Mouse (Mus musculus) kidney, adult 2 months (tissue): ENCODE measurements around the gene Ptpn14. TPM values are rescaled to one million over a fixed set of nuclear protein-coding genes. Genes with fewer than 3 reads are reported as not detected.

Source experiments
- DNase-seq: peaks from one replicate; pipeline ENCODE4 v3.0.0; 2021
- H3K27ac ChIP-seq: fragments of 200-500 bp; 2 replicates; pipeline ENCODE4 v1.5.1; 2012; ENCODE audit warnings: low read depth, low read length, control low read depth, inconsistent platforms; ENCODE audit not compliant: insufficient read depth
- H3K27me3 ChIP-seq: fragments of 200-500 bp; replicated peaks from 2 replicates; pipeline ENCODE4 v1.6.1; 2012; ENCODE audit warnings: mild to moderate bottlenecking, moderate library complexity, low read length, inconsistent platforms; ENCODE audit not compliant: control insufficient read depth, insufficient read depth
- H3K36me3 ChIP-seq: fragments of 200-500 bp; 2 replicates; pipeline ENCODE4 v1.6.1; 2012; ENCODE audit warnings: mild to moderate bottlenecking, moderate library complexity, low read length, inconsistent platforms; ENCODE audit not compliant: control insufficient read depth, insufficient read depth
- H3K4me1 ChIP-seq: fragments of 200-500 bp; 2 replicates; pipeline ENCODE4 v1.6.1; 2011; ENCODE audit warnings: low read length; ENCODE audit not compliant: control insufficient read depth, insufficient read depth
- H3K4me3 ChIP-seq: fragments of 200-500 bp; 2 replicates; pipeline ENCODE4 v1.5.1; 2011; ENCODE audit warnings: mild to moderate bottlenecking, low read depth, low read length, control low read depth; ENCODE audit not compliant: insufficient read depth
- CTCF ChIP-seq: fragments of 200-500 bp; conservative IDR thresholded peaks from 2 replicates; pipeline ENCODE4 v1.5.1; 2011; ENCODE audit warnings: low read depth, mild to moderate bottlenecking, control low read depth, low read length, moderate library complexity, mixed read lengths; ENCODE audit not compliant: insufficient read depth, insufficient read length
- POLR2A ChIP-seq: fragments of 200-500 bp; IDR thresholded peaks from one replicate; pipeline ENCODE4 v1.6.1; 2011; ENCODE audit warnings: low read depth, low read length, control low read depth
- WGBS: fragments of 180-500 bp; shearing (Covaris S2); methylation state at CpG from one replicate; pipeline ENCODE4 v1.1.7; 2018; 5-methylcytosine and 5-hydroxymethylcytosine counted together
- polyA plus RNA-seq: library from polyadenylated mRNA; depleted of rRNA; stranded (reverse); fragments of >200 nt; gene quantifications from 2 replicates; pipeline ENCODE4 v1.2.3, GENCODE M21; 2012

The Ptpn14 gene
- polyA plus RNA-seq, 1 experiment, result 11.2 TPM

DNA sequence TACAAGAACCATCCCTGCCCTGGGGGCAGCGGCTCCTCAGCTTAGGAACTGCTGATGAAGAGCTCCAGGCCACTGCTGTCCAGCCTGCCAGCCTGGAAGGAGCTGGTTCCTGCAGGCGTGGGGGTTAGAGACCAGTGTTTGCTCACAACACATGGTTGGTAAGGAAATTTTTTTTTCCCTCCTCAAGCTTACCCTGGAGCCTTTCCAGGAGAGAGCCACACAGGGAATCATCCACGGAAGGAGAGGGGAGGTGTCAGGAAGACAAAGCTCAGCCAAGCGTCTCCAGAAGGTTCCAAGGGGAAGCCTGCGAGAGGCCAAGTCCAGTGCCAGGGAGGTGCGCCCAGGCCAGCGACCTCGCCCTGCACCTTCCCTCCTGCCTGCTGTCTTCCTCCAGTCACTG, 151.9 kb downstream of the Ptpn14 start:
- no peaks in the 10 kb centered on the region for H3K27me3 ChIP-seq
- 30% methylated on average over 8 of the region's 8 CpGs for WGBS
- peak; percentile 91 for DNase-seq
- H3K27ac ChIP-seq, result peak overlapping the region; percentile 37
- peaks cover 22% of the 10 kb centered on the region for H3K4me1 ChIP-seq
- H3K4me3 ChIP-seq, result no peak overlapping the region
- TF ChIP-seq CTCF (no peak), POLR2A (no peak)
- H3K36me3 ChIP-seq, result no peaks in the 10 kb centered on the region

DNA sequence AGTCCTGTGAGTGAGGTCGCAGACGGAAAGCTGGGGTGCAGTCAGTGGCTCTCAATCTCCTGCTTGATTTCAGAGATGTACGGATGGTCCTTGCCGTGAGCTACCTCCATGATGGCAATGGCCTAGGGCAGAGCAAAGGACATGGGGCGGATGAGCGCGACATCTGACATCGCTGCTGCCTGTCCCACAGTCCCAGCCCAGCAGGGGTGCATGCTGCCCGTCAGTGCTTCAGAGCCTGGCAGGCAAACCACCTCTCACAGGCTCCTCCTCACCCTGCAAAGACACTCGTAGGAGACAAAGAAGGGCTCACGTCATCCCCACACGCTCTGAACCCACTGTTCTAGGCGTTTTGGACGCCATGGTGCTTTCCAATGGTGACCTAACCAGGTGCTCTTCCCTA, 152.7 kb downstream of the Ptpn14 start:
- Histone ChIP-seq H3K36me3 (no peaks in the 10 kb centered on the region), H3K4me3 (no peak overlapping the region), H3K27ac (peak overlapping the region; percentile 13; the same call in 1 of the 2 replicates), H3K27me3 (no peaks in the 10 kb centered on the region), H3K4me1 (peaks cover 16% of the 10 kb centered on the region)
- TF ChIP-seq CTCF (no peak), POLR2A (no peak)
- 84% methylated on average over 14 of the region's 14 CpGs for WGBS
- DNase-seq, result no peak

- peaks cover 9% of the 10 kb centered on the region for H3K4me1 ChIP-seq
- no peak overlapping the region for H3K27ac ChIP-seq
- no peaks in the 10 kb centered on the region for H3K27me3 ChIP-seq
- 47% methylated on average over 7 of the region's 7 CpGs for WGBS
- H3K4me3 ChIP-seq, result no peak overlapping the region
- TF ChIP-seq CTCF (peak; percentile 67), POLR2A (no peak)
- DNase-seq, result peak; percentile 47
- H3K36me3 ChIP-seq, result no peaks in the 10 kb centered on the region
Measured at GRCm38 (mm10) chr1:189882886-189883285, 154.8 kb downstream of the Ptpn14 start.

DNA sequence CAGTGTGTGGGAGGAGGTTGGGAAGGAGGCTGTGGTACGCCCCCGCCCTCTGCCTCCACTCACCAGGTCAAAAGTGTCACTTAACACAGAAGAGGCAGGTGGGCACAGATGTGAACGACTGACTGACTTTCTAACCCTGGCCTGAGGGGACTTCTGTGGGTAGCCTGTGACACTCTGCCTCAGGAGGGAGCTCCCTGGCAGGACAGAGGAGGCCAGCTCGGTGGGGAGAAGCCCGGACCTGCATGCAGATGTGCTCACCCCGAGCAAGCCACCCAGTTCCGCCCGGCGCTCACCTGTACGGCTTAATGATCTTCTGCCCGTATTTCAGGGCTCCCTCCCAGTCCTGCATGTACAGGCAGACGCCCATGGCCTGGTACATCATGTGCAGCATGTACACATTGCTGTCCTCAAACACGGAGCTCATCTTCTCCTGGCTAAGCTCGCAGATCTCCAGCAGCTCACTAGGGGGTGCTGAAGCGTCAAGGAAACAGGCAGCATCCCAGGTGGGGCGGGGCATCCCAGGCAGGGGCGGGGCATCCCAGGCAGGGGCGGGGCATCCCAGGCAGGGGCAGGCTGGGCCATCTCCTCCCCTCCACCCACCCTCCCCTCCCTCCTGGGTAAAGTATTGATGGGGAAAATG, 155.6 kb downstream of the Ptpn14 start:
- Histone ChIP-seq H3K4me3 (no peak overlapping the region), H3K27me3 (no peaks in the 10 kb centered on the region), H3K27ac (no peak overlapping the region), H3K36me3 (no peaks in the 10 kb centered on the region), H3K4me1 (peaks cover 9% of the 10 kb centered on the region)
- WGBS, result 45% methylated on average over 18 of the region's 18 CpGs
- DNase-seq, result peak; percentile 70
- TF ChIP-seq POLR2A (no peak), CTCF (peak; percentile 52)

DNA sequence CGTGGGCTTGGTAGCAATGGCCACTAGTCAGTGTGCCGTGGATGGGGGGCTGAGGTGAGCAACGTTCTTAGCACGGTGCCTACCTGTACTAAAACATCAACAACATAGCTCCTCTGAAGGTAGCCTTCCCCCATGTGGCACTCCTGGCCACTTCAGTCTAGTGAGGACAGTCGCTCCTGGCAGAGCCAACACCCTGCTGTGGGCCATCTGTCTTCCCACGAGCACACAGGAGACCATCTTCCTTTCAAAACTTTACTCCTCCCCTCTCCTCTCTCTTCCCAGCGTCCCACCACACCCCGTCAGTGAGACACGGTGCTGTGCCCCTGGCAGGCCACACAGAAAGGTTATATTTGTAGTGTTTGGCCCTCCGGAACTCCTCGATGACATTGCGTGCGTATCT, 156.9 kb downstream of the Ptpn14 start:
- 81% methylated on average over 13 of the region's 13 CpGs for WGBS

GRCm38 (mm10) chr1:189885975-189886374, 157.9 kb downstream of the Ptpn14 start:
- H3K27ac ChIP-seq, result no peak overlapping the region
- DNase-seq, result no peak
- H3K4me3 ChIP-seq, result no peak overlapping the region
- TF ChIP-seq CTCF (no peak), POLR2A (no peak)
- H3K36me3 ChIP-seq, result no peaks in the 10 kb centered on the region
- whole genome bisulfite sequencing, result 94% methylated on average over 6 of the region's 6 CpGs
- no peaks in the 10 kb centered on the region for H3K27me3 ChIP-seq
- H3K4me1 ChIP-seq, result no peaks in the 10 kb centered on the region

More for the DNA sequence above, 156.9 kb downstream of the Ptpn14 start:
- Histone ChIP-seq H3K36me3 (no peaks in the 10 kb centered on the region), H3K4me3 (no peak overlapping the region), H3K4me1 (peaks cover 6% of the 10 kb centered on the region), H3K27me3 (no peaks in the 10 kb centered on the region), H3K27ac (no peak overlapping the region)
- DNase-seq, result no peak
- TF ChIP-seq CTCF (no peak), POLR2A (no peak)

DNA sequence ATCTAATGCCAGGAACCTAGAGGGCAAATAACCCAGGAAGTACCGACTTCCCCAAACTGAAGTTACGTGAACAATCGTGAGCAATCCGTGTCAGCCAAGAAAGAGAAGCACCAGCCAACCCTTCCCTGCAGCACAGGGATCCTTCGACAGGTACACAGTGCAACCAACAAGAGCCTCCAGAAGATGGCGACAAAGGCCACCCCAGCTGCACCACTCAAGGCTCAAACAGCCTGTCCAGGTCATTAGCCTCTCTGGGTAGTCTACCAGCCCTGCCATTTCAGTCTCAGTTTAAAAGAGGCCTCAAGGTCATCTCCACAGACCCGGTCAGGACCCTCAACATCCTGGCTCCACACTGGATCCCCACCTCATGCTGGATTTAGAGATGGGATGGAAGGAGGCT, 159.4 kb downstream of the Ptpn14 start:
- 25% methylated on average over 7 of the region's 7 CpGs for WGBS
- Histone ChIP-seq H3K4me1 (no peaks in the 10 kb centered on the region), H3K27me3 (no peaks in the 10 kb centered on the region), H3K36me3 (no peaks in the 10 kb centered on the region), H3K4me3 (no peak overlapping the region), H3K27ac (no peak overlapping the region)
- peak; percentile 94 for TF ChIP-seq CTCF
- TF ChIP-seq POLR2A, result no peak
- DNase-seq, result peak; percentile 77
